Mouse (Mus musculus) cerebellum, adult 2 months (tissue): Measurements from ENCODE around the gene Zfp653. TPM values are rescaled to one million over a fixed set of nuclear protein-coding genes. Genes with fewer than 3 reads are reported as not detected.

Experiments used
- DNase-seq, 2 experiments: peaks; one replicate each; pipeline ENCODE4 v3.0.0; 2021
- H3K27ac ChIP-seq: fragments of 200-500 bp; 2 replicates; pipeline ENCODE4 v1.5.1; 2012; ENCODE audit warnings: low read length, control low read depth, inconsistent platforms; ENCODE audit not compliant: insufficient read depth
- H3K27me3 ChIP-seq: fragments of 200-500 bp; 2 replicates; pipeline ENCODE4 v1.6.1; 2012; ENCODE audit warnings: inconsistent platforms, mild to moderate bottlenecking, low read length, moderate library complexity; ENCODE audit not compliant: control insufficient read depth, insufficient read depth
- H3K4me1 ChIP-seq: fragments of 200-500 bp; 2 replicates; pipeline ENCODE4 v1.6.1; 2011; ENCODE audit warnings: low read length; ENCODE audit not compliant: control insufficient read depth, insufficient read depth
- H3K4me3 ChIP-seq: fragments of 200-500 bp; replicated peaks from 2 replicates; pipeline ENCODE3; 2011; ENCODE audit warnings: mild to moderate bottlenecking, low read depth, low read length, control low read depth; ENCODE audit not compliant: insufficient read depth
- CTCF ChIP-seq: fragments of 200-500 bp; IDR thresholded peaks from 2 replicates; pipeline ENCODE4 v1.5.1; 2011; ENCODE audit warnings: low read depth, mild to moderate bottlenecking, control low read depth, low read length, moderate library complexity, borderline replicate concordance; ENCODE audit not compliant: insufficient read depth
- POLR2A ChIP-seq: fragments of 200-500 bp; IDR thresholded peaks from 2 replicates; pipeline ENCODE4 v1.6.1; 2011; ENCODE audit warnings: low read length, control low read depth, borderline replicate concordance; ENCODE audit not compliant: insufficient read depth
- WGBS: fragments of 180-500 bp; shearing (Covaris S2); methylation state at CpG from one replicate; pipeline ENCODE4 v1.1.7; 2018; 5-methylcytosine and 5-hydroxymethylcytosine counted together
- polyA plus RNA-seq: library from polyadenylated mRNA; depleted of rRNA; stranded (reverse); fragments of >200 nt; gene quantifications from 2 replicates; pipeline ENCODE4 v1.2.3, GENCODE M21; 2012

Zfp653 gene
- polyA plus RNA-seq, 1 experiment: 45.4 TPM

DNA sequence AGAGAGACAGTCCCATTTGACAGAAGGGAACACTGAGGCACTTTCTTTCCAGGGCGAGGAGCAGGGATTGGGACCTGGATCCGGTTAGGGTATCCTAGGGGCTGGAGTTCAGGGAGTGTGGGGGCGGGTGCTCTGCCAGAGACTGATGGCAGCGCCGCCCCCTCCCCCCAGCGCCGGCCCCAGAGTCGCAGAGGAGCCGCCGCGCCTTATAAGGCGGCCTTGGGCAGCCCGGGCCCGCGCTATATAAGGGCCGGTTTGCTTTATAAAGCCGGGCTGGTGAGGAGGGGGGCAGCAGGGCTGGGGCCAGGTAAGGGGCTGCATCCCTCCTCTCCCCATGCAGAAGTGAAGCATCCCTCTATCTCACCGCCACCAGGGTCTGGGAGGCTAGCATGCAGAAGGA, 28.7 kb upstream of the Zfp653 start:
- H3K27me3 ChIP-seq: no peaks in the 10 kb centered on the region; the same call in 1 of the 2 replicates
- no peak for DNase-seq
- no peak for TF ChIP-seq POLR2A
- TF ChIP-seq CTCF: no peak
- WGBS: 7% methylated on average over 18 of the region's 18 CpGs
- H3K4me1 ChIP-seq: peaks cover 3% of the 10 kb centered on the region; the same call in 1 of the 2 replicates
- no peak overlapping the region for H3K4me3 ChIP-seq
- no peak overlapping the region for H3K27ac ChIP-seq

DNA sequence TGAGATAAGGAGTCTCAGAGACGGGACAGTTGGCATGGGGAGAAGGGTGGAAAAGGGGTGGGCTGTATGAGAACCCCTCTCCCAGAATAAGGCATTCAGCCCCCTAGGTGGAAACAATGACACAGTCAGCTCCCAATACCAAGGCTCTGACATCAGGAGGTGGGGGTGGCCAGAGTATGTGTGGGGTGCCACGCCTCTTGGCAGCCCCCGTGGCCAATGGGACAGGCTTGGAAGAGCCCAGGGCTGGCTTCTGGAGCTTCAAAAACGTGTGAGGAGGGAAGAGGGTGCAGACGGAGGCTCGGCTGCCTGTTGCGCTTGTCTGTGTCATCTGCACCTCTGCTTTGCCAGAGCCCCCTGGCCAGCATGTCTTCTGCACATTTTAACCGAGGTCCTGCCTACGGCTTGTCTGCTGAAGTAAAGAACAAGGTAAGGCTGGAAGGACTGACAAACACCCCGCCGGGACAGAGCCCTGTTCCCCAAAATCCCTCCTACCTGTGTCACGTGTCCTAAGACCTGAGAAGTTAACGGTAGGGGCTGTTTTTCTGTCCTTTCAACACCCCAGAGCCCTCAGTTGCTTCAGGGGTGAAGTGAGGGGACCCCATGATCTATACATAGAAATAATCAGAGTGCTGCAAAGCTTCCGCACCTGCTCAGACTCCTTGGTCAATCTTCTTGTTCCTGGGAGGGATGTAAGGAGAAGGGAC, 28.0 kb upstream of the Zfp653 start, which contains the start of gene Cnn1:
Gene Cnn1, plus strand, starts transcription at position 224 of the 704 bp plus-strand sequence.
- Histone ChIP-seq H3K27ac (no peak within 1 kb of the TSS), H3K4me3 (no peak within 1 kb of the TSS), H3K4me1 (peaks cover 3% of the 10 kb centered on the region; the same call in 1 of the 2 replicates), H3K27me3 (no peaks in the 10 kb centered on the region; the same call in 1 of the 2 replicates)
- DNase-seq: no peak
- TF ChIP-seq CTCF (no peak), POLR2A (no peak)
- WGBS: 5% methylated on average over 14 of the region's 14 CpGs

DNA sequence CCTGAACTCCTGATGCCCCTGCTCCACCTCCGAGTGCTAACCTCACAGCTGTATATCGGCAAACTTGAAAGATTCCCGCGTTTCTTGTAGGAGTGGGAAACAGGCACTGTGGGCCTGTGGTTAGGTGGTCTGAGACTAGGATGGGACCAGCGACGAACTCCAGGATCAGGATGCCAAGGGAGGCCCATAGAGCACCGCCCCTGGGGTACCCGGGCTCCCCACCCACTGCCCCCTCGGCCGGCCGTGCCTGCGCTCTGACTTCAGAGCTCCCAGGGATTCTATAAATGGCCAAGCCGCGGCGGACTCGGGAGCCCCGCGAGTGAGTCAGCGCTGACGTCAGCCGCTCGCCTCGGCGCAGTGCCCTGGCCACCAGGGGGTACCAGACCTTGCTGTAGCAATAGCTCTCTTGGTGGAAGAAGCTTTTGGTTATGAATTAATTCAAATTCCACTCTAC, 24.7 kb upstream of the Zfp653 start:
- Histone ChIP-seq H3K4me1 (peaks cover 3% of the 10 kb centered on the region; the same call in 1 of the 2 replicates), H3K4me3 (peak overlapping the region; percentile 43), H3K27ac (peak overlapping the region; percentile 45; the same call in 1 of the 2 replicates), H3K27me3 (no peaks in the 10 kb centered on the region; the same call in 1 of the 2 replicates)
- DNase-seq: peak; percentile 94 to 95
- WGBS: 1% methylated on average over 24 of the region's 24 CpGs
- peak; percentile 57; the same call in 1 of the 2 replicates for TF ChIP-seq CTCF
- TF ChIP-seq POLR2A: no peak

DNA sequence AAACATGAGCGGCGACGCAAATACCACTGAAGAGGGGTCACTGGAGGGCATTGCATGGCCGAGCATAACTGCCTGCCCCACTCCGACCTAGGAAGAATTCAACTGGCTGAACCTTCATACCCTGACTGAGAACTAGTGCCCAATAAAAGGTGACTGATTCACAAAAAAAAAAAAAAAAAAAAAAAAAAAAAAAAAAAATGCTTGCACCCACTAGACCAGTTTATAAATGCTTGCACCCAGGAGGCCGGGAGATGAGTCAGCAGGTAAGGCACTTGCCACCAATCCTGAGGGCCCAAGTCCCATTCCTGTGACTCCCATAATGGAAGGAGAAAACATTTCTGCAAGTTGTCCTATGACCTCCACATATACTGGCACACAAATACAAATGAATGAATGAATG, 21.6 kb upstream of the Zfp653 start:
- no peak for TF ChIP-seq CTCF
- peaks cover 3% of the 10 kb centered on the region; the same call in 1 of the 2 replicates for H3K4me1 ChIP-seq
- DNase-seq: no peak
- no peak overlapping the region for H3K4me3 ChIP-seq
- no peaks in the 10 kb centered on the region for H3K27me3 ChIP-seq
- no peak overlapping the region for H3K27ac ChIP-seq
- 92% methylated on average over 6 of the region's 6 CpGs for WGBS

GRCm38 (mm10) chr9:22089986-22090385, 18.8 kb upstream of the Zfp653 start:
- TF ChIP-seq CTCF (no peak), POLR2A (no peak)
- 47% methylated on average over 7 of the region's 7 CpGs for WGBS
- Histone ChIP-seq H3K4me1 (no peaks in the 10 kb centered on the region), H3K27me3 (no peaks in the 10 kb centered on the region), H3K4me3 (no peak overlapping the region), H3K27ac (no peak overlapping the region)
- no peak for DNase-seq

- WGBS: 98% methylated on average over 7 of the region's 7 CpGs
- DNase-seq: no peak
- no peaks in the 10 kb centered on the region for H3K4me1 ChIP-seq
Observed at GRCm38 (mm10) chr9:22089281-22089680, 18.1 kb upstream of the Zfp653 start.

DNA sequence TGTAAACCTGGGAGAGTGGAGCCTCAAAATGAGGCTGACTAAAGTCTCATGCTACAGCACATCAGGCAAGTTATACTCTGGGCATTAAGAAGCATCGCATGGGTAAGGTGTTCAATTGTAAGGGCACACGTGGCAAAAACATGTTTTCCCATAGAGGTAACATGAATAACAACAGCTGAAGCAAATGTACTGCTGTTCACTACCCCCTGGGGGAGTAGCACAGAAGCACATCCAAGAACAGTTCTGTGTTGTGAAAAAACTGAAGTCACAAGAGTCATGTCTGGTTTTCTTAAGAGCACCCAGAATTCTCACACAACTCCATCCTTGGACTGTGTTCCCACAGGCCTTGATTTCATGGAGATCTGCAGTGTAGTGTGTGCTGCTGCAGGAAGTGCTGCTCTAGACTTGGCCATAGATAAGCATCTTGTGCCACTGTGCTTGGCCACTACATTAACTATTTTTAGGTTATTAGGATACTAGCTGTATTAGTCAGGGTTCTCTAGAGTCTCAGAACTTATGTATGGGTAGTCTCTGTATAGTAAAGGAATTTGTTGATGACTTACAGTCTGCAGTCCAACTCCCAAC, 15.9 kb upstream of the Zfp653 start:
- Histone ChIP-seq H3K27ac (no peak overlapping the region), H3K4me1 (peaks cover 8% of the 10 kb centered on the region; the same call in 1 of the 2 replicates), H3K4me3 (no peak overlapping the region), H3K27me3 (no peaks in the 10 kb centered on the region)
- 91% methylated on average over 2 of the region's 2 CpGs for WGBS
- no peak for DNase-seq
- TF ChIP-seq CTCF (no peak), POLR2A (no peak)

More at GRCm38 (mm10) chr9:22089281-22089680, 18.1 kb upstream of the Zfp653 start:
- no peak for TF ChIP-seq CTCF
- no peak for TF ChIP-seq POLR2A
- no peak overlapping the region for H3K4me3 ChIP-seq
- no peak overlapping the region for H3K27ac ChIP-seq
- H3K27me3 ChIP-seq: no peaks in the 10 kb centered on the region

DNA sequence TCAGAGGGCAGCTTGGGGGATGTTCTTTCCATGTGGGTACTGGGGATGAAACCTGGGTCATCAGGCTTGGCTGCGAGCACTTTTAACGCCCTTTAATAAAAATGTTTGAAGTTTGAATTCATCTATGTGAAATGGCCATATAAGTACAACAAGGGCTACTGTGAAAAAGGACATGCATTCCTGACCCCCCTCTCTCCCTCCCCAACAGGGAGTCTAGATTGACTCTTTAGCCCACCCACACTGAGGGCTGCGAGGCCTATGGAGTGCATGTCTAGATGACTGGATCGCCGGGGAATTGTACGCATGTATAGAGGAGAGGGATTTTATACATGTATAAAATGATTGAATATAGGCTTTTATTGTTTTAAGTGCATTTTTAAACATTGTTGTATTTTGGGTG, 14.8 kb upstream of the Zfp653 start:
- Histone ChIP-seq H3K4me1 (peaks cover 8% of the 10 kb centered on the region; the same call in 1 of the 2 replicates), H3K27me3 (no peaks in the 10 kb centered on the region), H3K4me3 (peak overlapping the region; percentile 78), H3K27ac (no peak overlapping the region)
- WGBS: 79% methylated on average over 6 of the region's 6 CpGs
- DNase-seq: no peak
- TF ChIP-seq CTCF (no peak), POLR2A (no peak)
